Mouse (Mus musculus) layer of hippocampus, postnatal 10 days (tissue): ENCODE results near the gene Emilin2. TPM values are rescaled to one million over a fixed set of nuclear protein-coding genes. Genes with fewer than 3 reads are reported as not detected.
"Not testable (repeated sequence)": the region's sequence is repeated elsewhere in the genome, so short reads cannot be mapped to it uniquely, and the experiment has no call there.

Experiments used
- DNase-seq, 2 experiments: peaks; one replicate each; pipeline ENCODE4 v3.0.0; 2021; ENCODE audit warnings: low spot score in 2 of 2
- long read RNA-seq: library from polyadenylated mRNA; stranded (forward); transcript quantifications from one replicate; pipeline ENCODE4 v2.0.0, GENCODE M21; 2023
- total RNA-seq, 2 experiments: library from RNA; stranded (reverse); gene quantifications; 2 replicates each; pipeline ENCODE4 v1.2.3; 2021

Gene Emilin2
- total RNA-seq: 1 to 10 TPM; 5.0 to 6.4 TPM
- long read RNA-seq, partial matches to known transcripts: 1 of 1 reads
- long read RNA-seq, other reads (novel, unspliced or antisense): 0 of 1 reads

- peak in 1 of 2 experiments; percentile 28 for DNase-seq
Measured at GRCm38 (mm10) chr17:71311340-71312171, at the start of gene Emilin2. TSS of gene Emilin2 (minus strand) at chr17:71311978.

DNA sequence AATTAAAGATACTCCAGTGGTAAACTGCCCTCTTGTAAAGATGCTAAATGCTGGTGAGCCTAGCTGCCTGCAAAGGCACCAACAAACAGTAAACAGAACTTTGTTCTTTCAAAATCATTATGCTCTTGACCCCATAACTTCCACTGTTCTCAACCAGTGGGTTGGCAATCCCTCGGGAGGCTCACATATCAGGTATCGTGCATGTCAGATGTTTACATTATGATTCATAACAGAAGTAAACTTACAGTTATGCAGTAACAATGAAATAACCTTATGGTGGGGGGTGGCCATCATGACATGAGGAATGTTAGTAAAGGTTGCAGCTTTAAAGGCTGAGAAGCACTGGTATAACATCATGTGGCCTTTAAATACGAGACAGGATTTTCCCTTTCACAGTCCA is 43.7 kb upstream of the Emilin2 start:
- no peak for DNase-seq

- no peak for DNase-seq
Measured at GRCm38 (mm10) chr17:71354205-71354604, 42.4 kb upstream of the Emilin2 start.

GRCm38 (mm10) chr17:71348188-71348587 is 36.4 kb upstream of the Emilin2 start:
- no peak for DNase-seq

DNA sequence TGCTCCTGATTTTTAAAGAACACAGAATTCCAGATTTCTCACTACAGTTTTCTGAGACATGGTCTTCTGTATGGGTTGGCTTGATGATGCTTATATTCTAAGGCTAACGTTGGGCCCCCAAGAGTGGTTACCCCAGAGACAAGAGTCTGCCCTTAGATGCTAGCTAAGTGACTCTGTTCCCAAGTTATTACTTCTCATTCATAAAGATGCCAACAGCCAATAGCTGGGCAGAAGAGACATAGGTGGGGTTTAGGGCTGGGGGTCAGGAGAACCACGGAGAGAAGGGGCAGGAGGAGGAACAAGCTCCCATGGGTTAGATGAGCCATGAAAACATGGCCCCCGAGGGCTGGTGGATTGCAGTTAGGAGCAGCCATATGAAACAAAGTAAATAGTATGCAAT is 30.2 kb upstream of the Emilin2 start:
- no peak for DNase-seq

DNA sequence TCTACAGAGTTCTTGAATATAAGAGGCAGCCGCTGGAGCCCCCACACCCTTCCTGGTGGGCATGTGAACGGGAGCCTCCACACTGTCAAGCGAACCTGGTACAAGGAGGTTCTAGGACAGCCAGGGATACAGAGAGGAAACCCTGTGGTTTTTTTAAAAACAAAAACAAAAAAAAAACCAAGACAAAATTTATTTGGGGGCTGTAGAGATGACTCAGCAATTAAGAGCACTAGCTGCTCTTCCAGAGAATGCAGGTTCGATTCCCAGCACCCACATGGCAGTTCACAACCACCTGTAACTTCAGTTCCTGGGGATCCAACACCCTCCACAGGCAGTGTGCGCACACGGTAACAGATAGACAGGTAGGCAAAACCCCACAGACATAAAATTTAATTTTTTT is 26.8 kb upstream of the Emilin2 start:
- DNase-seq: no peak

- no peak for DNase-seq
Measured at GRCm38 (mm10) chr17:71337546-71337945, 25.8 kb upstream of the Emilin2 start.

DNA sequence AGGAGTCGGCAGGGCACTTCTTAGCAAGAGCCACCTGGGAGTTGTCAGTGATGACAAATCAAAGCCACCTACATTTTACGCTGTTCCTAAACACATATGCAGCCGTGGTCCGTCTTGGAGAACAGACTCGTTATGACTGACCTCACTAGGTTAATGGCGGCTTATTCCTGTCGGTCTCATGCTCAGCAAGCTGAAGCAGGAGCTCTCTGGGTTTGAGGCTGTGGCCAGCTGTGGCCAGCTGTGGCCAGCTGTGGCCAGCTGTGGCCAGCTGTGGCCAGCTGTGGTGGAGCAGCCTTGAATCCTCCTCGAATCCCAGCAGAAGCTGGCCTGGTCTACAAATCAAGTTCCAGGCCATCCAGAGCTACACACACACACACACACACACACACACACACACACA is 24.6 kb upstream of the Emilin2 start:
- DNase-seq: no peak

GRCm38 (mm10) chr17:71332298-71332697 is 20.5 kb upstream of the Emilin2 start:
- DNase-seq: no peak

GRCm38 (mm10) chr17:71320731-71321130 is 9.0 kb upstream of the Emilin2 start:
- DNase-seq: not testable (repeated sequence)

DNA sequence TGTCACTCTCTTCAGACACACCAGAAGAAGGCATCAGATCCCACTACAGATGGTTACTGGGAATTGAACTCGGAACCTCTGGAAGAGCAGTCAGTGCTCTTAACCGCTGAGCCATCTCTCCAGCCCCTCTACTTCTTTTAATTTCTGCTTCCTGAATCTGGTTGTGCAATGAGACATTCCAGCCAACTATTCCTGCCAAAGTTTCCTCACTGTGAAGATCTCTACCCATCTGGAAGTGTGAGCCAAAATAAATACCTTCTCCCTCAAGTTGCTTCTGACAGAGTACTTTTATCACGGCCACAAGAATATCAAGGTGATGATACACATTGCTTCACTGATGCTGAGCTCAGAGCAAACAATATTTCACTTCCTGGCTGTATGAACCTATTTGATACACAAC is 7.6 kb upstream of the Emilin2 start:
- DNase-seq: no peak

DNA sequence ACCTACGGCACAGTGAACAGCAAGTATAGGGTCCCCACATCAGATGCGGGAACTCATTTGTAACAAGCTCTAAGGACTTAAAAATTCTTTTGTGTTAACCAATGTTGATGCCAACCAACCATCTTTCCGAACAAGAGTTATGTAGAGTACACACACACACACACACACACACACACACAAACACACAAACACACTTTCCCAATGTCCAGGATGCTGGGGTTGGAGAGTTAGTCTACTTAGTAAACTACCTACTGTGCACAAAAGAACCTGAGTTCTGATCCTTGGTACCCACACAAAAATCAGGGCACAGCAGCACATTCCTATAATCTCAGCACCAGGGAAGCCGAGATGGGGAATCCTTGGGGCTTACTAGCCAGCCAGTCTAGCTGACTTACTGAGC is 5.8 kb upstream of the Emilin2 start:
- no peak for DNase-seq

- no peak for DNase-seq
Measured at GRCm38 (mm10) chr17:71314315-71314714, 2.5 kb upstream of the Emilin2 start.

GRCm38 (mm10) chr17:71310486-71311339 is 1.1 kb downstream of the Emilin2 start:
- DNase-seq: peak; percentile 21 to 31

DNA sequence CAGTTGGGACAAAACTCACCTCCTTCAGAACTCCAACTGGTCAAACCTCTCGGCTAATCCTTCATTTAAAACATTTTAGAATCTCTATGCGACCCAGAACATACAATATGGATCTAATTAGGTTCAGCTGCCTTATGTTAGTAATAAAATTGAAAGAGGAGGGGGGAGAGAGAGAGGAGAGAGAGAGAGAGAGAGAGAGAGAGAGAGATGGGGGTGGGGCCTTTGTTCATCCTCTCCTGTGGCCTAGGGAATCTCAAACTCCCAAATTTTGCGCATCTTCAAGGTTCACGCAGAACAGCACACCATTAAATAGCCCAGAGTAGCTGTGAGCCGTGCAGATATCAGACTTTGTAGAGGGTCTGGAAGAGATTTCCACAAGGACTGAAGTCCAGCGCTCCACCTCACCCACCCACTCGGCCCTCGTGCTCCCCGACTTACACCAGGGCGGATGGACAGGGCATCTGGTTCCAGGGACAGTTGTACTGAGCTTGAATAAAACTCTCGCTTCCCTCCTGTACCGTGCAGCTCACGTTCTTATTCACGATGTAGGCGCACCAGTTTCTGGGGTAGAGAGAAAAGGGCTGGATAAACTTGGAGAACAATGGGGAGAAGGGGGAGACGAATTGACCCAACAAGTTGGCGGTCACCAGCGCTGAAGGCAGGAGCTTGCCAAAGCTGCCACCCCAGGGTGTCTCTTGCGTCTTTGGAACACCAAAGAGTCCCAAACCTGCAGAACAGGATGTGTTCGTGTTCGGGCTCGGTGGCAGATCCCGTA is 1.9 kb downstream of the Emilin2 start:
- DNase-seq: peak in 1 of 2 experiments; percentile 20

GRCm38 (mm10) chr17:71309141-71309540 is 2.6 kb downstream of the Emilin2 start:
- no peak for DNase-seq

DNA sequence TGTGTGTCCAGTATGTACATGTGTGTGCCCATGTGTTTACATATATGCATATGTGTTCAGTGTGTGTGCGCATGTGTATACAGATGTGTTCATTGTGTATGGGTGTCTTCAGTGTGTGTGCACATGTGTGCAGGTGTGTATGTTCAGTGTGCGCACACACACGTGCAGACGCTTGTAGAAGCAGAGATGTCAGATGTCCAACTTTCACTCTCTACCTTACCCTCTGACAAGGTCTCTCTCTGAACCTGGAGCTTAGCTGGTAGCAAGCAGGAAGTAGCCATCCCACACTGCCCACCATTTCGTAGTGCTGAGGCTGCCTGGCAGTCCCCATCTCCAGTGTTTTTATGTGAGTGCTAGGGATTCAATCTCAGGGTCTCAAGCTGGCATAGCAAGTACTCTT is 3.5 kb downstream of the Emilin2 start:
- DNase-seq: no peak

DNA sequence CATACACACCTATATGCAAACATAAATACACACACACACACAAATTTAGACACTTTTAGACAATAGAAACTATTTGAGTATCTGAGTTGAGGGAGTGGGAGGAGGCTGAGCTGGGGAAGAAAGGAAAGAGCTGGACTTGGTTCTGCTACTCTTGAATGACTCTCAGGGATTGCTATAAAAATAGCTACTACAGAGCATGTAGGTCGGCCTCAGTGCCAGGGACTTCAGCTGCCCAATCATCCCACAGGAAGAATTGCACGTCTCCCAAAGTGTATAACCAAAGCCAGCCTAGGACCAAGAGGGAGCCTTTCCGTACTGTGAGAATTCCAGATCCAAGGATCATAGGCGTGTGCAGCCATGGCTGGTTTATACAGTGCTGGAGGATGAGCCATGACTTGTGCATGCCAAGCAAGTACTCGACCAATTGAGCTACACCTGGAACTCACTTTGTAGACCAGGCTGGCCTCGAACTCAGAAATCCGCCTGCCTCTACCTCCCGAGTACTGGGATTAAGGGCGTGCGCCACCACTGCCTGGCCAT is 4.5 kb downstream of the Emilin2 start:
- DNase-seq: no peak

GRCm38 (mm10) chr17:71306716-71307115 is 5.1 kb downstream of the Emilin2 start:
- DNase-seq: no peak

- DNase-seq: no peak
Measured at GRCm38 (mm10) chr17:71306091-71306490, 5.7 kb downstream of the Emilin2 start.

DNA sequence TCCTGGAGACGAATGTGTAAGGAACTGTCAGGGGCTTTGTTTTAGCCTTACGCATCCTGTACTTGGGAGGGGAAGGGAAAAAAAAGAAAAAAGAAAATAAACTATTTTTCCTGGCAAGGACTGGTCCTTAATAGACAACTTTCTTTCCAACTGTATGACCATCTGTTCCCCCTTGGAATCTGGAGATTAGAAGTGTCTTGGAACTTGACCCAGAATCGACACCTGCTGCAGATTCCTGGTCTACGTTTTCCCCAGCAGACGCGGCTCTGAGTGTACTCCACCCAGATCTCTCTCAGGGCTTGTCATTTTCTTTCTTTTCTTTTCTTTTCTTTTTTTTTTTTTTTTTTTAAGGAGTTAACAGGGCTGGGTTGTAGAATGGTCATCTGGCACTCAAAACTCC is 8.3 kb downstream of the Emilin2 start:
- DNase-seq: no peak
